Mouse (Mus musculus) activated CD4-positive, CD25-positive, alpha-beta regulatory T cell (primary cell): ENCODE measurements around the gene Gpr156. TPM values are rescaled to one million over a fixed set of nuclear protein-coding genes. Genes with fewer than 3 reads are reported as not detected.

Experiments used
- polyA plus RNA-seq, 2 experiments: library from polyadenylated mRNA; unstranded; fragments of 100-300 nt; shearing (Covaris generic); gene quantifications; one replicate each; pipeline ENCODE4 v1.2.1; 2017

Gene Gpr156
- polyA plus RNA-seq: under 1 TPM in 1 of 2 experiments, not detected in 1; 0.05 TPM

DNA sequence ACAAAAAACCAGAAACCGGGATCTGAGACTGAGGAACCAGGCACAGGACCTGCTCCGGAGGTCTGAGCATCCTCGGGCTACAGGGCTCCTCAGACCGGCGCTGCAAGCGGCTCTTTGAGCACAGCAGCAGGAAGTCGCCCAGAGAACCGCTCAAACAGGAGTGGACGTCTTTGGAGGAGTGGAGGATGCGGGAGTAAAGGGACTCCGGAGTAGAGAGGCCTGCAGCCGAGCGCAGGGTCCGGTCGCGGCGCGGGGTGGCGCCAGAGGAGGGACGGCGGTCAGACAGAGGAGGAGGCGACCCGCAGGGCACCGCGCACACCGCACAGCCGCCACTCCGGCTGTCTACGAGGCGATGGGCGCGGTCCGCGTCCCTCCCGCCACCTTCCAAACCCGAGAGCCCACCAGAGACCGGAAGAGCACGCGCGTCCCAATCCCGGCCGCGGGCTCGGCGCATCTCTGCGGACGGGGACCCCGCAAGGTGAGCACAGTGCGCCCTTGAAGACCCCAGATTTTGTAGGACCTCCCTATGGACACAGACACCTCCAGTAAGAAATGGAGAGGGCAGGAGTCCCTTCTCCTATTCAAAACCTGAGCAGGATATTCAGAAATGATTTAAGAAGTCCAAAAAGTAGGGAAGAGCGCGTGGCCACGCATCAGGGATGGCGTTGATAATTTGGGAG, at the start of gene Gpr156:
TSS of gene Gpr156 (plus strand) at position 359 of the 680 bp plus-strand sequence.

DNA sequence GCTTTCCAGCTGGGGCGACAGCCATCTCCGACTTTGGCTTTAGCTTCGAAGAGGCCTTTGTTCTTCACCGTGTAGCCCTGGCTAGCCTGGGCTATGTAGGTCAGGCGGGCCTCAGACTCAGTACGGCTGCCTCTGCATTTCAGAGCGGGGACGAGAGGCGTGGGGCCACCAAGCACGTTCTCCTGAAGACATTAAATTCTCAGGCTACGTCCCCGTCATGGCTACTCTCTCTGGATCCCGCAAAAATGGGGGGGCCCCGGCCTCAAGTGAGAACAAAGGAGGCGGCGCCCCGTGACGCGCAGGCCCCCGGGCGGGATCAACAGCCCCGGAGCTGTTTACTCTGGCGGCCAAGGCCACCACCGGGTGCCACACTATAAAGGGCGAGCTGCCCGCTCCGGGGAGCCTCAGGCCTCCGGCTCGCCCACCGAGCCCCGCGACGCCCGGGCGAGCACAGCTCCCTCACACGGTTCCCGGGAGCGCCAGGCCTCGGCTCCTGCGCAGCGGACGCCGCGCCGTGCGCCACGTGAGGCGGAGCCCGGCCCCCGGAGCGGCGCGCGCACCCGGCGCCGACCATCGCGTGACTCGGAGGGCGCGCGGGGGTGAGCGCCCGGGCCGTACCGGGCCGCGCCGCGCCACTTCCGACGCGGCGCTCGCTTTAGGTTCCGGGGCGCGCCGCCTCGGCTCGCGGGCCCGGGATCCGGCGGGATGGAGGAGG, 48.3 kb upstream of the Gpr156 start, which contains the start of gene Lrrc58:
TSS of gene Lrrc58 (plus strand) at position 599 of the 715 bp plus-strand sequence.

Other genes starting within 250 kb of the Gpr156 start
- gene Fstl1, start 139.6 kb upstream of the Gpr156 start, polyA plus RNA-seq: under 1 TPM; 0.10 to 0.93 TPM
- not detected for gene Gm36028, start 55.4 kb upstream of the Gpr156 start, polyA plus RNA-seq
- gene Lrrc58, start 48.1 kb upstream of the Gpr156 start, polyA plus RNA-seq: 10 to 100 TPM; 14.3 to 21.4 TPM
- gene Gsk3b, start 172.5 kb downstream of the Gpr156 start, polyA plus RNA-seq: 10 to 100 TPM; 57.6 to 59.2 TPM